9 mouse cellular contexts compared by ENCODE assay signal in the genomic region with DNA sequence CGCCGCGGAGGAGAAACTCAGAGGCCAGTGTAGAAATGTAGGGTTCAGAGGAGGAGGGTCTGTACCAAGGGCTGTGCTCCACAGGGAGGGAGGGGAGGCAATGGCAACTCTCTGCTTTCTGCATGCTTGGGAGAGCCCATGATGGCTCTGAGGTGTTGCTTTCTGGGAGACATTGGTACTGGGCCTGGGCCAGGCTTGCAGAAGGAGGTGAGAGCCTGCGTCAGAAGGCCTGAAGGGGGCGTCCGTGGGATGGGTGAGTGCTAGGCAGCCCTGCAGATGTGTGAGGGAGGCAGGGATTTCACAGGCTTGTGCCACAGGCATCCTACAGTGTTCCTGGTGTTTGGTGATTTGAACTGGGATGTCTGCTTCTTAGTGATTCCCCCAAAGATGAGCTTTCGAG. TPM values are rescaled to one million over a fixed set of nuclear protein-coding genes. Genes with fewer than 3 reads are reported as not detected.
DNase-seq lines count a peak whose midpoint lies in the region; ATAC-seq and TF ChIP-seq lines count a peak whose summit lies in the region.
"Had no signal": no experiment of that assay in that cellular context is flagged by ENCODE, and none has a peak within 500 bp of the region (broad histone marks: within the 10 kb centered on the region; RNA-seq: fewer than 3 reads in every experiment).

No protein-coding gene starts in this region.

- H3K4me1 ChIP-seq in hindbrain, postnatal 0 days (ENCODE audit: insufficient read depth, low read length), result peaks cover 44% of the 10 kb centered on the region
- H3K4me1 ChIP-seq in hindbrain, embryonic 14.5 days (replicated peaks; ENCODE audit: control insufficient read depth, insufficient read depth, low read length), result peaks cover 17% of the 10 kb centered on the region

- WGBS in hindbrain, postnatal 0 days, result 63% methylated on average over 7 of the region's 7 CpGs
- 66% methylated on average over 7 of the region's 7 CpGs for WGBS in hindbrain, embryonic 14.5 days

- H3K4me3 ChIP-seq in hindbrain, postnatal 0 days (ENCODE audit: low read length), result no peak overlapping the region
- no peak overlapping the region for H3K4me3 ChIP-seq in hindbrain, embryonic 14.5 days (replicated peaks; ENCODE audit: low read length)

- no peak for ATAC-seq in CD4-positive, CD25-positive, alpha-beta regulatory T cell, adult 4 months
- ATAC-seq in hindbrain, postnatal 0 days, result no peak
- no peak for ATAC-seq in hindbrain, embryonic 14.5 days (ENCODE audit: low FRiP score)
- ATAC-seq: midbrain, embryonic 16.5 days had no signal

- peak overlapping the region; percentile 8; the same call in 1 of the 2 replicates for H3K27ac ChIP-seq in hindbrain, postnatal 0 days
- no peak overlapping the region for H3K27ac ChIP-seq in hindbrain, embryonic 14.5 days

- H3K27me3 ChIP-seq in hindbrain, postnatal 0 days (ENCODE audit: insufficient read depth, low read length), result no peaks in the 10 kb centered on the region
- no peaks in the 10 kb centered on the region for H3K27me3 ChIP-seq in hindbrain, embryonic 14.5 days (ENCODE audit: control insufficient read depth, insufficient read depth, low read length)

- no peaks in the 10 kb centered on the region for H3K36me3 ChIP-seq in hindbrain, postnatal 0 days (ENCODE audit: insufficient read depth, low read length)
- no peaks in the 10 kb centered on the region for H3K36me3 ChIP-seq in hindbrain, embryonic 14.5 days (replicated peaks; ENCODE audit: control insufficient read depth, insufficient read depth)

- no peaks in the 10 kb centered on the region for H3K9me3 ChIP-seq in hindbrain, postnatal 0 days (ENCODE audit: low read length)
- H3K9me3 ChIP-seq in hindbrain, embryonic 14.5 days (ENCODE audit: control insufficient read depth, low read length), result no peaks in the 10 kb centered on the region

- DNase-seq in CD4-positive, CD25-positive, alpha-beta regulatory T cell, adult 2 months (ENCODE audit: low read depth, low spot score), result peak; percentile 46
- DNase-seq in hindbrain, postnatal 0 days (ENCODE audit: low spot score), result no peak
- no peak for DNase-seq in hindbrain, embryonic 14.5 days (ENCODE audit: low spot score)
- DNase-seq in right cerebral cortex, adult 18-20 months, result peak; percentile 87
- DNase-seq in right cerebral cortex, postnatal 10 days (ENCODE audit: low spot score in 2 of 2), result no peak
- peak; percentile 71 to 75 for DNase-seq in right cerebral cortex, postnatal 36 days (ENCODE audit: low spot score in 2 of 2)
- DNase-seq in spleen, adult 18-20 months, result no peak

- H3K4me2 ChIP-seq in hindbrain, postnatal 0 days (ENCODE audit: low read depth, low read length), result no peak overlapping the region
- no peak overlapping the region for H3K4me2 ChIP-seq in hindbrain, embryonic 14.5 days (replicated peaks)

- no peak overlapping the region for H3K9ac ChIP-seq in hindbrain, postnatal 0 days (replicated peaks; ENCODE audit: low read length)
- no peak overlapping the region for H3K9ac ChIP-seq in hindbrain, embryonic 14.5 days

- peak; percentile 48 for TF ChIP-seq CTCF in hindbrain, postnatal 0 days (IDR thresholded peaks at IDR 0.05; ENCODE audit: low read depth)

RNA-seq across cellular contexts. Expression of gene Dnmt3a, which starts 11.2 kb away (rescaled TPM):
- 10 to 100 TPM; 27.3 to 27.4 TPM for polyA plus RNA-seq in CD4-positive, CD25-positive, alpha-beta regulatory T cell, adult 4 months (2017; shearing (Covaris generic))
- 81.8 and 90.3 TPM in 2 replicates for total RNA-seq in hindbrain, postnatal 0 days (2014; rRNA removed)
- polyA plus RNA-seq in hindbrain, postnatal 0 days (2015; fragmentation: Nextera tagmentation; extraction: Ambion mirVana), result 133 and 134 TPM in 2 replicates
- polyA plus RNA-seq in hindbrain, embryonic 14.5 days (2014; fragmentation: Nextera tagmentation; extraction: Ambion mirVana), result 61.9 and 62.1 TPM in 2 replicates

Comparison
In these comparisons a context has a peak if more than half of its experiments do, and no peak if none do; other contexts are left out.
1. DNase-seq: peak in CD4-positive, CD25-positive, alpha-beta regulatory T cell, adult 2 months (single experiment), right cerebral cortex, adult 18-20 months (single experiment) and right cerebral cortex, postnatal 36 days (2 of 2); none in hindbrain, postnatal 0 days (single experiment), hindbrain, embryonic 14.5 days (single experiment), right cerebral cortex, postnatal 10 days (0 of 2) and spleen, adult 18-20 months (0 of 2).